Mouse (Mus musculus): ENCODE results near the gene Glt8d2. TPM values are rescaled to one million over a fixed set of nuclear protein-coding genes. Genes with fewer than 3 reads are reported as not detected.

Glt8d2 gene
- 2.2 TPM for polyA plus RNA-seq (2015; fragmentation: Illumina TruSeq; extraction: RNeasy Lipid Tissue Mini Kit (QIAGEN cat#74804); ENCODE audit: insufficient read depth, low read depth, low replicate concordance)

DNA sequence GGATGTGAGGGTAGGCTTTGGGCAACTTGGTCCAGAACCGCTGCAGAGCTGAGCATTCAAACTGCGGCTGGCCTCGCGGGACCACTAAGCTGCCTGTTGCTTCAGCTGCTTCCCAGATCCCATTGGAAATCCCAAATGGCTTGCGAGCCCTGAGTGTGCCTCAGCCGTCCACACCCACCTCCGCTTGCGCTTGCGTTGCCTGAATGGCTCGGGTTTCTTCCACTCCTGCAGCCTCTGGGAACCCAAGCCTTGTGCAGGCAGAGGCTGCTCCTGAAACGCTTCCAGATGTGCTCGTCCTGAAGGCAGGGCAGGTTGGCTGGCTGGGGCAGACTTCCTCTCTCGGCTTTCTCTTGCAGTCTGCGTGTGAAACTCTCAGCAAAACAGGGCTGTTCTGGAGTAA is at the start of gene Glt8d2:
TSS of gene Glt8d2 (minus strand) at position 157 of the 400 bp plus-strand sequence.

DNA sequence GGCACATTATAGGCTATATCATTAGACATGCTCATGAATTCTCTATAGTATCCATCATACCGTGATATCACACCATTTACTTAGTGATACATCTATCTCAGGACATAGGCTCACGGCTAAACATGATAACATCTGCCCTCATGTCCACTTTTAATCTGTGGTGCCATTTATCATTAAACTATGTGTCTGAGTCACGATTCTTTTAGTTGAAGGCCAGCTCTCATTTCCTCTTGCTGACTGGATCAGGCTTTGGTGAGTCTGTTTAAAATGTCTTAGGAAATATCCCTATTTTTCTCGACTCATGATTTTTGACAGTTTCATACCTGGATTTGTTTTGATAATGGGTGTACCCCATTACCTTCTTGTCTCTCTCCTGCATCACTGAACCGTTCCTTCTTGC is 5.5 kb upstream of the Glt8d2 start, which contains the start of gene Hcfc2:
TSS of gene Hcfc2 (plus strand) at position 205 of the 400 bp plus-strand sequence.

DNA sequence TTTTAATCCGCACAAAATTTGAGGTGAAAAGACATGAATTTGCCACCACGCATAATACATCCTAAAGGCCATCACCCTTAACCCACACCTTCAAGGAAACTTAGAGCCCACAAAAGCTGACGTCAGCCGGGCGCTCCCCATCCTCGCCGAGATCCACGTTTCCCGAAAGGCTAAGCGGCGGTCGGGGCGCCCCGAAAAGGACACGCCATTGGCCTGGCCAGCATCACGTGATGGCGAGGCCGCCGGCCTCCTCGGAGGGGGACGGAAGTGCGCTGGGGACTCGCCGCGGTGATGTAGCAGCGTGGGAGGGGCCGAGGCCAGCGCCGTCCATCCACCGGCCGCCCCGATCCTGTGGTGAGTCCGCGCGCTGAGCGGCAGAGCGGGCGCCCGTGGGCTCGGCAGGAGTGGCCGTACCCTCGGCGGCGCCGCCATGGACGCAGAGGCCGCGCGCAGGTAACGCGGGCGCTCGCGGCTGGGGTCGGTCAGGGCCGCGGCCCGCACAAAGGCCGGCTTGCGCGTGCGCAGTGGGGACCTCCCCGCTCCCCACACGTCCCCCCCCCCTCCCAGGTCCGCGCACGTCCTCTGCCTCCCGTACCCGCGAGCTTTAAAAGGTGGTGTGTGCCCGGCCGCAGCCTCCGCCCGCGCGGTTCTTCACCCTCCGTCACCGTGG is 60.7 kb downstream of the Glt8d2 start, which contains the start of gene Tdg:
TSS of gene Tdg (plus strand) at position 243 of the 670 bp plus-strand sequence.

DNA sequence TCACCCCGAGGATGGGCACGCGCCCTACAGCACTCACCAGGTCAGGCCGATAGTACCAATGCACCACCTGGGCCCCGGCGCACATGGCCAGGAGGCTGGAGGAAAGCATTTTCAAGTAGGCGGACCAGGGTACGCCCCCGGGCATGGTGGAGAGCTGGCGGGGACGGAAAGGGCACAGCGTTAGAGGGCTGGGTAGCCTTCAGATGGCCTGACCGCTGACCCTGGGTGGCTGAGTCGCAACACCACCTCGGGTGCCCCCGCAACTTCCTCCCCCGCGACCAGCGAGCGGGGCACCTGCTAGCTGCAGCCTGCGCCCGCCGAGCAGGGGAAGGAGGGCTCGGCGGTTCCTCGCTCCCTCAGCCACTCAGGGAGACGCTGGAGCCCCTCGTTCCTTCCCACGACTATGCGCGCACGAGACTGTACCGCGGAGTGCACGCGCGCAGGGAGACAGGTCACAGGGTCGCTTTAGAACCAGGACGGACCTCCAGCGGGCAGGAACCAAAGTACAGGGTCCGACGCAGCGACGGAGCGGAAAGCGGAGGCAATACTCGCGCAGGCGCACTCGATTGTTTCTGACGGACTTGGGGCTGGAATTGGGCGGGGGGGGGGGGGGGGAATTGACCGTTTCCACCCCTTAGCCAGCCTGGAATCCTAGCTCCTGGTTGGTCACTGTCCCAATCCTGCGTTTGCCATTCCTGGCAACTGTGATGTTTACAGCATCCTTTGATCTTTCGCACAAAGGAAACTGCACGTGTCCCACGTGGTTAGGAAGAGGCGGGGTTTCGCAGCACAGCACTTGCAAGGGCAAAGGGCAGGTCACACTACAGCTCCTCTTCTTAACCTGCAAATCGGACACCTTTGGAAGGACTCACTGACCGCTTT is 67.5 kb downstream of the Glt8d2 start, which contains the start of gene 1190007I07Rik:
TSS of gene 1190007I07Rik (minus strand) at position 558 of the 882 bp plus-strand sequence.

Other genes with a start within 250 kb of the Glt8d2 start
- not detected for gene Gm1553, start 198.0 kb downstream of the Glt8d2 start, polyA plus RNA-seq (2015; fragmentation: Illumina TruSeq; extraction: RNeasy Lipid Tissue Mini Kit (QIAGEN cat#74804); ENCODE audit: insufficient read depth, low read depth, low replicate concordance)
- gene 1190007I07Rik, start 67.4 kb downstream of the Glt8d2 start, polyA plus RNA-seq (2015; fragmentation: Illumina TruSeq; extraction: RNeasy Lipid Tissue Mini Kit (QIAGEN cat#74804); ENCODE audit: insufficient read depth, low read depth, low replicate concordance) = 4.6 TPM
- 6.7 TPM for gene Tdg, start 60.8 kb downstream of the Glt8d2 start, polyA plus RNA-seq (2015; fragmentation: Illumina TruSeq; extraction: RNeasy Lipid Tissue Mini Kit (QIAGEN cat#74804); ENCODE audit: insufficient read depth, low read depth, low replicate concordance)
- 6.9 TPM for gene Hcfc2, start 5.5 kb upstream of the Glt8d2 start, polyA plus RNA-seq (2015; fragmentation: Illumina TruSeq; extraction: RNeasy Lipid Tissue Mini Kit (QIAGEN cat#74804); ENCODE audit: insufficient read depth, low read depth, low replicate concordance)
- 7.1 TPM for gene Nfyb, start 73.5 kb upstream of the Glt8d2 start, polyA plus RNA-seq (2015; fragmentation: Illumina TruSeq; extraction: RNeasy Lipid Tissue Mini Kit (QIAGEN cat#74804); ENCODE audit: insufficient read depth, low read depth, low replicate concordance)
- 8.4 TPM for gene Txnrd1, start 143.3 kb upstream of the Glt8d2 start, polyA plus RNA-seq (2015; fragmentation: Illumina TruSeq; extraction: RNeasy Lipid Tissue Mini Kit (QIAGEN cat#74804); ENCODE audit: insufficient read depth, low read depth, low replicate concordance)
- gene Eid3, start 176.0 kb upstream of the Glt8d2 start, polyA plus RNA-seq (2015; fragmentation: Illumina TruSeq; extraction: RNeasy Lipid Tissue Mini Kit (QIAGEN cat#74804); ENCODE audit: insufficient read depth, low read depth, low replicate concordance) = not detected

Measured in pancreas, adult 10 weeks (tissue).